In the genomic region with DNA sequence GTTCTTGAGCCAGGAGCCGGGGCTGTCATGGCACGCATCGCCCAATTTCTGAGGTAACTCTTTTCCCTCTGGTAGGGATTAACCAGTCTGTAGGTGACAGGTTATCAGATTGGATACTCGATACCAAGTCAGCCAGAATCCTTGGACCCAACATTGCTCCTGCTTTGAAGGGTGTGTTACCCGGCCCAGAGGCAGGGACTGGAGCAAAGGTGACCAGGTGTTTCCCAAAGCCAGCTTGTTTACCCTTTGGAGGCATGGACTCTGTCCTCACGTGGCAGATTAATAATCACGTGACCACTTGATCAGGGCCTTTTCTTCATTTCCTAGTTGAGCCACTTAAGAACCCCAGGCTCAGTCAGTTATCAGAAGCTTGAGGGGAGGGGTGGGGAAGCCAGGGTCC, we compare ENCODE assay signal across 11 mouse cellular contexts. TPM values are rescaled to one million over a fixed set of nuclear protein-coding genes. Genes with fewer than 3 reads are reported as not detected.
DNase-seq lines count a peak whose midpoint lies in the region; ATAC-seq and TF ChIP-seq lines count a peak whose summit lies in the region.
"Had no signal": no experiment of that assay in that cellular context is flagged by ENCODE, and none has a peak within 500 bp of the region (broad histone marks: within the 10 kb centered on the region; RNA-seq: fewer than 3 reads in every experiment).

No protein-coding gene starts in this region.

- no peak for TF ChIP-seq CTCF in liver, postnatal 0 days (IDR thresholded peaks at IDR 0.05; ENCODE audit: low read depth)
- no peak for TF ChIP-seq CTCF in stomach, postnatal 0 days (IDR thresholded peaks at IDR 0.05; ENCODE audit: low read depth)

- H3K4me3 ChIP-seq in forebrain, embryonic 13.5 days: peak overlapping the region; percentile 80; the same call in 1 of the 2 replicates
- H3K4me3 ChIP-seq in forebrain, embryonic 11.5 days (ENCODE audit: low read depth, low read length): no peak overlapping the region
- peak overlapping the region; percentile 66; the same call in 1 of the 2 replicates for H3K4me3 ChIP-seq in lung, embryonic 15.5 days
- peak overlapping the region; percentile 90; the same call in 1 of the 2 replicates for H3K4me3 ChIP-seq in liver, postnatal 0 days (ENCODE audit: low read depth, low read length)
- H3K4me3 ChIP-seq in stomach, postnatal 0 days (ENCODE audit: low read depth, low read length): peak overlapping the region; percentile 63; the same call in 1 of the 2 replicates

- peak; percentile 70; the same call in 1 of the 2 replicates for TF ChIP-seq EP300 in liver, postnatal 0 days (IDR thresholded peaks at IDR 0.05; ENCODE audit: low read depth)
- TF ChIP-seq EP300 in stomach, postnatal 0 days (optimal IDR thresholded peaks at IDR 0.05): no peak

- H3K4me2 ChIP-seq in forebrain, embryonic 13.5 days: peak overlapping the region; percentile 79; the same call in 1 of the 2 replicates
- no peak overlapping the region for H3K4me2 ChIP-seq in forebrain, embryonic 11.5 days (ENCODE audit: low read depth, low read length, severe bottlenecking)
- peak overlapping the region; percentile 86; the same call in 1 of the 2 replicates for H3K4me2 ChIP-seq in lung, embryonic 15.5 days
- H3K4me2 ChIP-seq in liver, postnatal 0 days (ENCODE audit: low read depth, low read length): peak overlapping the region; percentile 94; the same call in 1 of the 2 replicates
- peak overlapping the region; percentile 70 for H3K4me2 ChIP-seq in stomach, postnatal 0 days (replicated peaks; ENCODE audit: low read depth)

- no peak overlapping the region for H3K27ac ChIP-seq in forebrain, embryonic 13.5 days
- no peak overlapping the region for H3K27ac ChIP-seq in forebrain, embryonic 11.5 days (ENCODE audit: low read depth, low read length)
- no peak overlapping the region for H3K27ac ChIP-seq in lung, embryonic 15.5 days
- H3K27ac ChIP-seq in liver, postnatal 0 days (ENCODE audit: low read depth): peak overlapping the region; percentile 97
- H3K27ac ChIP-seq in stomach, postnatal 0 days (replicated peaks): peak overlapping the region; percentile 93

- H3K9ac ChIP-seq in forebrain, embryonic 13.5 days: 0 out of 2 replicates have a peak overlapping the region, but pooled peaks have one; percentile 89
- no peak overlapping the region for H3K9ac ChIP-seq in forebrain, embryonic 11.5 days (ENCODE audit: low read length)
- H3K9ac ChIP-seq in lung, embryonic 15.5 days: no peak overlapping the region
- peak overlapping the region; percentile 92 for H3K9ac ChIP-seq in liver, postnatal 0 days (replicated peaks)
- no peak overlapping the region for H3K9ac ChIP-seq in stomach, postnatal 0 days (ENCODE audit: low read length)

- no peak for ATAC-seq in forebrain, embryonic 13.5 days
- no peak for ATAC-seq in forebrain, embryonic 11.5 days (replicated peaks; ENCODE audit: low FRiP score)
- ATAC-seq in lung, embryonic 15.5 days (ENCODE audit: borderline replicate concordance, extremely low read depth, low FRiP score, low TSS enrichment): no peak
- ATAC-seq in liver, postnatal 0 days: peak; percentile 16; the same call in 1 of the 2 replicates
- ATAC-seq in stomach, postnatal 0 days (ENCODE audit: low FRiP score, low TSS enrichment): peak; percentile 53
- ATAC-seq in frontal cortex, adult (ENCODE audit: low TSS enrichment): no peak

- WGBS in forebrain, embryonic 13.5 days: 88% methylated on average over 7 of the region's 7 CpGs
- 92% methylated on average over 7 of the region's 7 CpGs for WGBS in forebrain, embryonic 11.5 days
- 80% methylated on average over 7 of the region's 7 CpGs for WGBS in lung, embryonic 15.5 days
- 80% methylated on average over 7 of the region's 7 CpGs for WGBS in liver, postnatal 0 days (ENCODE audit: insufficient replicate concordance)
- WGBS in stomach, postnatal 0 days: 64% methylated on average over 7 of the region's 7 CpGs

- peaks cover 49% of the 10 kb centered on the region for H3K36me3 ChIP-seq in forebrain, embryonic 13.5 days (ENCODE audit: poor library complexity, severe bottlenecking)
- peaks cover 6% of the 10 kb centered on the region for H3K36me3 ChIP-seq in forebrain, embryonic 11.5 days (ENCODE audit: control insufficient read depth, insufficient read depth, low read length)
- H3K36me3 ChIP-seq in lung, embryonic 15.5 days: peaks cover 43% of the 10 kb centered on the region
- peaks cover 34% of the 10 kb centered on the region for H3K36me3 ChIP-seq in liver, postnatal 0 days (replicated peaks; ENCODE audit: insufficient read depth, low read length)
- H3K36me3 ChIP-seq in stomach, postnatal 0 days (ENCODE audit: control insufficient read depth, insufficient read depth, low read length): peaks cover 20% of the 10 kb centered on the region

- DNase-seq in forebrain, embryonic 11.5 days (ENCODE audit: low spot score): no peak
- DNase-seq in lung, postnatal 4 days: no peak
- DNase-seq in liver, postnatal 0 days: peak; percentile 55
- peak; percentile 87 for DNase-seq in stomach, postnatal 0 days (ENCODE audit: low spot score)
- no peak for DNase-seq in Muller cell, postnatal 12 days (ENCODE audit: inconsistent ontology term)
- DNase-seq: heart, adult 18-20 months had no signal

- H3K27me3 ChIP-seq in forebrain, embryonic 13.5 days: no peaks in the 10 kb centered on the region; the same call in 1 of the 2 replicates
- peaks cover 3% of the 10 kb centered on the region; the same call in 1 of the 2 replicates for H3K27me3 ChIP-seq in forebrain, embryonic 11.5 days (ENCODE audit: control insufficient read depth, insufficient read depth, low read length)
- H3K27me3 ChIP-seq in lung, embryonic 15.5 days: no peaks in the 10 kb centered on the region
- H3K27me3 ChIP-seq in liver, postnatal 0 days (ENCODE audit: insufficient read depth, low read length): no peaks in the 10 kb centered on the region
- H3K27me3 ChIP-seq in stomach, postnatal 0 days (ENCODE audit: control insufficient read depth, insufficient read depth, low read length): no peaks in the 10 kb centered on the region

- no peaks in the 10 kb centered on the region for H3K9me3 ChIP-seq in forebrain, embryonic 13.5 days (replicated peaks)
- H3K9me3 ChIP-seq in forebrain, embryonic 11.5 days (ENCODE audit: control insufficient read depth, low read length): no peaks in the 10 kb centered on the region
- no peaks in the 10 kb centered on the region for H3K9me3 ChIP-seq in lung, embryonic 15.5 days
- H3K9me3 ChIP-seq in liver, postnatal 0 days (ENCODE audit: low read length): no peaks in the 10 kb centered on the region
- no peaks in the 10 kb centered on the region for H3K9me3 ChIP-seq in stomach, postnatal 0 days (ENCODE audit: control insufficient read depth, low read length)

- H3K4me1 ChIP-seq in forebrain, embryonic 13.5 days: peaks cover 30% of the 10 kb centered on the region
- H3K4me1 ChIP-seq in forebrain, embryonic 11.5 days (replicated peaks; ENCODE audit: control insufficient read depth, insufficient read depth, low read length): peaks cover 7% of the 10 kb centered on the region; the same call in 1 of the 2 replicates
- peaks cover 32% of the 10 kb centered on the region for H3K4me1 ChIP-seq in lung, embryonic 15.5 days
- H3K4me1 ChIP-seq in liver, postnatal 0 days (ENCODE audit: insufficient read depth): peaks cover 34% of the 10 kb centered on the region
- peaks cover 5% of the 10 kb centered on the region for H3K4me1 ChIP-seq in stomach, postnatal 0 days (replicated peaks; ENCODE audit: control insufficient read depth, insufficient read depth)

RNA-seq across cellular contexts. Expression of gene Myd88, which starts 1.5 kb away (rescaled TPM):
- 3.8 and 5.4 TPM in 2 replicates for polyA plus RNA-seq in forebrain, embryonic 13.5 days (2015; fragmentation: Nextera tagmentation; extraction: Ambion mirVana)
- polyA plus RNA-seq in forebrain, embryonic 11.5 days (2014; fragmentation: Nextera tagmentation; extraction: Ambion mirVana): 6.8 and 7.5 TPM in 2 replicates
- 29.4 and 32.0 TPM in 2 replicates for polyA plus RNA-seq in lung, embryonic 15.5 days (2015; fragmentation: Nextera tagmentation; extraction: Ambion mirVana)
- 15.6 and 16.7 TPM in 2 replicates for polyA plus RNA-seq in liver, postnatal 0 days (2015; fragmentation: Nextera tagmentation; extraction: Ambion mirVana)
- 40.8 and 41.5 TPM in 2 replicates for polyA plus RNA-seq in stomach, postnatal 0 days (2015; fragmentation: Nextera tagmentation; extraction: Ambion mirVana)

RNA-seq across cellular contexts. Expression of gene Acaa1a, which starts 3.3 kb away (rescaled TPM):
- polyA plus RNA-seq in forebrain, embryonic 13.5 days (2015; fragmentation: Nextera tagmentation; extraction: Ambion mirVana): 82.8 and 97.0 TPM in 2 replicates
- 62.6 and 75.6 TPM in 2 replicates for polyA plus RNA-seq in forebrain, embryonic 11.5 days (2014; fragmentation: Nextera tagmentation; extraction: Ambion mirVana)
- polyA plus RNA-seq in lung, embryonic 15.5 days (2015; fragmentation: Nextera tagmentation; extraction: Ambion mirVana): 117 and 121 TPM in 2 replicates
- 132 and 141 TPM in 2 replicates for polyA plus RNA-seq in liver, postnatal 0 days (2015; fragmentation: Nextera tagmentation; extraction: Ambion mirVana)
- polyA plus RNA-seq in stomach, postnatal 0 days (2015; fragmentation: Nextera tagmentation; extraction: Ambion mirVana): 181 and 193 TPM in 2 replicates

RNA-seq across cellular contexts. Expression of gene Xylb, which starts 14.5 kb away (rescaled TPM):
- polyA plus RNA-seq in forebrain, embryonic 13.5 days (2015; fragmentation: Nextera tagmentation; extraction: Ambion mirVana): 5.7 and 6.2 TPM in 2 replicates
- 12.5 and 12.7 TPM in 2 replicates for polyA plus RNA-seq in forebrain, embryonic 11.5 days (2014; fragmentation: Nextera tagmentation; extraction: Ambion mirVana)
- polyA plus RNA-seq in lung, embryonic 15.5 days (2015; fragmentation: Nextera tagmentation; extraction: Ambion mirVana): 4.3 and 4.9 TPM in 2 replicates
- polyA plus RNA-seq in liver, postnatal 0 days (2015; fragmentation: Nextera tagmentation; extraction: Ambion mirVana): 8.2 and 9.2 TPM in 2 replicates
- 3.2 and 5.7 TPM in 2 replicates for polyA plus RNA-seq in stomach, postnatal 0 days (2015; fragmentation: Nextera tagmentation; extraction: Ambion mirVana)

RNA-seq across cellular contexts. Expression of gene Oxsr1, which starts 20.5 kb away (rescaled TPM):
- polyA plus RNA-seq in forebrain, embryonic 13.5 days (2015; fragmentation: Nextera tagmentation; extraction: Ambion mirVana): 12.9 and 13.0 TPM in 2 replicates
- polyA plus RNA-seq in forebrain, embryonic 11.5 days (2014; fragmentation: Nextera tagmentation; extraction: Ambion mirVana): 18.4 and 19.7 TPM in 2 replicates
- 10.3 and 11.3 TPM in 2 replicates for polyA plus RNA-seq in lung, embryonic 15.5 days (2015; fragmentation: Nextera tagmentation; extraction: Ambion mirVana)
- 3.8 and 4.1 TPM in 2 replicates for polyA plus RNA-seq in liver, postnatal 0 days (2015; fragmentation: Nextera tagmentation; extraction: Ambion mirVana)
- polyA plus RNA-seq in stomach, postnatal 0 days (2015; fragmentation: Nextera tagmentation; extraction: Ambion mirVana): 8.7 and 9.7 TPM in 2 replicates

RNA-seq across cellular contexts. Expression of gene Slc22a14, which starts 22.6 kb away (rescaled TPM):
- polyA plus RNA-seq in forebrain, embryonic 13.5 days (2015; fragmentation: Nextera tagmentation; extraction: Ambion mirVana): not detected in 2 replicates
- polyA plus RNA-seq in forebrain, embryonic 11.5 days (2014; fragmentation: Nextera tagmentation; extraction: Ambion mirVana): not detected in 2 replicates
- 0.10 TPM in 1 of 2 replicates, not detected in the other for polyA plus RNA-seq in lung, embryonic 15.5 days (2015; fragmentation: Nextera tagmentation; extraction: Ambion mirVana)
- not detected in 2 replicates for polyA plus RNA-seq in liver, postnatal 0 days (2015; fragmentation: Nextera tagmentation; extraction: Ambion mirVana)
- not detected in 2 replicates for polyA plus RNA-seq in stomach, postnatal 0 days (2015; fragmentation: Nextera tagmentation; extraction: Ambion mirVana)
- polyA plus RNA-seq: embryonic facial prominence, embryonic 11.5 days; limb, embryonic 11.5 days had no signal

Comparison
In these comparisons a context has a peak if more than half of its experiments do, and no peak if none do; other contexts are left out.
1. H3K9ac ChIP-seq: peak in forebrain, embryonic 13.5 days (single experiment) and liver, postnatal 0 days (single experiment); none in forebrain, embryonic 11.5 days (single experiment), lung, embryonic 15.5 days (single experiment) and stomach, postnatal 0 days (single experiment).
2. ATAC-seq: peak in liver, postnatal 0 days (single experiment) and stomach, postnatal 0 days (single experiment); none in forebrain, embryonic 13.5 days (single experiment), forebrain, embryonic 11.5 days (single experiment), lung, embryonic 15.5 days (single experiment) and frontal cortex, adult (single experiment).
3. H3K27ac ChIP-seq: peak in liver, postnatal 0 days (single experiment) and stomach, postnatal 0 days (single experiment); none in forebrain, embryonic 13.5 days (single experiment), forebrain, embryonic 11.5 days (single experiment) and lung, embryonic 15.5 days (single experiment).
4. DNase-seq: peak in liver, postnatal 0 days (single experiment) and stomach, postnatal 0 days (single experiment); none in forebrain, embryonic 11.5 days (single experiment), lung, postnatal 4 days (0 of 2) and Muller cell, postnatal 12 days (single experiment).